9 mouse cellular contexts compared by ENCODE assay signal in genomic region chr8:111912860-111913432, GRCm38 (mm10). TPM values are rescaled to one million over a fixed set of nuclear protein-coding genes. Genes with fewer than 3 reads are reported as not detected.
A peak's percentile ranks its signal among the peaks of the same experiment; 100 is the strongest.
DNase-seq lines count a peak whose midpoint lies in the region; ATAC-seq and TF ChIP-seq lines count a peak whose summit lies in the region.
"Had no signal": no experiment of that assay in that cellular context is flagged by ENCODE, and none has a peak within 500 bp of the region (broad histone marks: within the 10 kb centered on the region; RNA-seq: fewer than 3 reads in every experiment).

No protein-coding gene starts in this region.

- H3K4me1 ChIP-seq in kidney, embryonic 14.5 days (ENCODE audit: control insufficient read depth, insufficient read depth, low read length): 0 out of 2 replicates have a peak, but pooled peaks cover 3% of the 10 kb centered on the region
- peaks cover 3 to 7% of the 10 kb centered on the region in 2 experiments; a peak in 2 of 4 replicates for H3K4me1 ChIP-seq in ES-E14 (ENCODE audit: control insufficient read depth in 2 of 2, insufficient read depth in 2 of 2, low read length in 2 of 2, poor library complexity in 1 of 2)
- H3K4me1 ChIP-seq in embryonic facial prominence, embryonic 12.5 days: peaks cover 17% of the 10 kb centered on the region; the same call in 1 of the 2 replicates
- H3K4me1 ChIP-seq in intestine, postnatal 0 days (replicated peaks; ENCODE audit: control insufficient read depth, insufficient read depth, low read length): no peaks in the 10 kb centered on the region

- DNase-seq in kidney, postnatal 10 days: no peak
- DNase-seq in ES-E14 (ENCODE audit: low read depth, low spot score): no peak
- DNase-seq in testis, postnatal 10 days (ENCODE audit: low spot score): peak; percentile 53
- DNase-seq in adipocyte (ENCODE audit: low spot score): no peak
- no peak for DNase-seq in ovary, postnatal 14 days (ENCODE audit: low spot score)

- peak; percentile 27; the same call in 1 of the 2 replicates for TF ChIP-seq CTCF in intestine, postnatal 0 days (IDR thresholded peaks at IDR 0.05; ENCODE audit: low read depth)

- H3K9me3 ChIP-seq in kidney, embryonic 14.5 days (ENCODE audit: control insufficient read depth, low read length): no peaks in the 10 kb centered on the region
- no peaks in the 10 kb centered on the region for H3K9me3 ChIP-seq in ES-E14 (ENCODE audit: control insufficient read depth, insufficient read depth, low read depth, low read length)
- no peaks in the 10 kb centered on the region for H3K9me3 ChIP-seq in embryonic facial prominence, embryonic 12.5 days
- H3K9me3 ChIP-seq in intestine, postnatal 0 days (ENCODE audit: control insufficient read depth): no peaks in the 10 kb centered on the region

- peaks cover 18% of the 10 kb centered on the region; the same call in 1 of the 2 replicates for H3K27me3 ChIP-seq in kidney, embryonic 14.5 days (ENCODE audit: control insufficient read depth, insufficient read depth, low read length)
- H3K27me3 ChIP-seq in embryonic facial prominence, embryonic 12.5 days: peaks cover 17% of the 10 kb centered on the region
- H3K27me3 ChIP-seq in intestine, postnatal 0 days (replicated peaks; ENCODE audit: control insufficient read depth, insufficient read depth, low read length): peaks cover 17% of the 10 kb centered on the region

- no peak overlapping the region for H3K27ac ChIP-seq in kidney, embryonic 14.5 days (ENCODE audit: low read depth, low read length)
- H3K27ac ChIP-seq in ES-E14 (ENCODE audit: insufficient read depth, low read depth, low read length, poor library complexity, severe bottlenecking): no peak overlapping the region
- no peak overlapping the region for H3K27ac ChIP-seq in embryonic facial prominence, embryonic 12.5 days
- no peak overlapping the region for H3K27ac ChIP-seq in intestine, postnatal 0 days (ENCODE audit: low read depth, low read length)

- H3K9ac ChIP-seq in kidney, embryonic 14.5 days (ENCODE audit: low read depth, low read length): no peak overlapping the region
- peak overlapping the region; percentile 14; the same call in 1 of the 2 replicates for H3K9ac ChIP-seq in ES-E14 (ENCODE audit: insufficient read depth, low read depth, low read length, poor library complexity, severe bottlenecking)
- H3K9ac ChIP-seq in embryonic facial prominence, embryonic 12.5 days: no peak overlapping the region
- H3K9ac ChIP-seq in intestine, postnatal 0 days (ENCODE audit: low read depth, low read length): no peak overlapping the region

- 55% methylated on average over 12 of the region's 12 CpGs for WGBS in kidney, embryonic 14.5 days
- WGBS in embryonic facial prominence, embryonic 12.5 days: 18% methylated on average over 12 of the region's 12 CpGs
- WGBS in intestine, postnatal 0 days: 77% methylated on average over 12 of the region's 12 CpGs

- H3K4me2 ChIP-seq in kidney, embryonic 14.5 days (replicated peaks; ENCODE audit: low read depth, low read length): no peak overlapping the region
- 0 out of 2 replicates have a peak overlapping the region, but pooled peaks have one; percentile 12 for H3K4me2 ChIP-seq in embryonic facial prominence, embryonic 12.5 days (replicated peaks)
- H3K4me2 ChIP-seq in intestine, postnatal 0 days (replicated peaks; ENCODE audit: low read depth): no peak overlapping the region

- H3K4me3 ChIP-seq in kidney, embryonic 14.5 days (ENCODE audit: low read length): no peak overlapping the region
- 0 out of 4 replicates have a peak overlapping the region, but pooled peaks of 1 of the 2 experiments have one; percentile 20 for H3K4me3 ChIP-seq in ES-E14 (ENCODE audit: insufficient read depth in 1 of 2, low read depth in 1 of 2, low read length in 2 of 2, poor library complexity in 1 of 2, severe bottlenecking in 1 of 2)
- H3K4me3 ChIP-seq in embryonic facial prominence, embryonic 12.5 days: no peak overlapping the region
- no peak overlapping the region for H3K4me3 ChIP-seq in intestine, postnatal 0 days (ENCODE audit: low read depth, low read length)

- ATAC-seq in kidney, embryonic 14.5 days (ENCODE audit: low FRiP score, low TSS enrichment): peak; percentile 30; the same call in 1 of the 2 replicates
- ATAC-seq in embryonic facial prominence, embryonic 12.5 days (ENCODE audit: insufficient number of reproducible peaks, insufficient read depth, low FRiP score, low TSS enrichment): peak; percentile 75
- no peak for ATAC-seq in intestine, postnatal 0 days

- in situ Hi-C loops in ES-E14 (cut with MboI; ENCODE audit: low sequenced_read_pairs in 2 of 2, unreplicated experiment in 2 of 2): no loop called here

- no peaks in the 10 kb centered on the region for H3K36me3 ChIP-seq in kidney, embryonic 14.5 days (ENCODE audit: control insufficient read depth, insufficient read depth, low read length)
- peaks cover 3% of the 10 kb centered on the region; the same call in 1 of the 2 replicates for H3K36me3 ChIP-seq in ES-E14 (ENCODE audit: control insufficient read depth, insufficient read depth, low read length, poor library complexity, severe bottlenecking)
- 0 out of 2 replicates have a peak, but pooled peaks cover under 1% of the 10 kb centered on the region for H3K36me3 ChIP-seq in embryonic facial prominence, embryonic 12.5 days
- H3K36me3 ChIP-seq in intestine, postnatal 0 days (ENCODE audit: control insufficient read depth, insufficient read depth): no peaks in the 10 kb centered on the region

TF ChIP-seq in ES-E14, 5 proteins besides CTCF, POLR2A, EP300 and RAD21:
- TF ChIP-seq MAFK (IDR thresholded peaks at IDR 0.05; ENCODE audit: insufficient read depth, low read depth, low read length) (no peak), HCFC1 (IDR thresholded peaks at IDR 0.05; ENCODE audit: borderline replicate concordance, insufficient read depth, low read length) (no peak), CHD2 (IDR thresholded peaks at IDR 0.05; ENCODE audit: low read depth, low read length) (no peak), ZC3H11A (IDR thresholded peaks at IDR 0.05; ENCODE audit: borderline replicate concordance, low read depth, low read length) (no peak), ZNF384 (IDR thresholded peaks at IDR 0.05; ENCODE audit: low read depth, low read length) (no peak)

RNA-seq across cellular contexts. Expression of gene Chst5, which starts 2.7 kb away (rescaled TPM):
- polyA plus RNA-seq in kidney, embryonic 14.5 days (2014; fragmentation: Nextera tagmentation; extraction: Ambion mirVana): 0.97 and 1.1 TPM in 2 replicates
- total RNA-seq in ES-E14 (2012; rRNA removed): 4.0 and 4.4 TPM in 2 replicates
- 2.9 and 4.1 TPM in 2 replicates for polyA plus RNA-seq in embryonic facial prominence, embryonic 12.5 days (2016; fragmentation: Nextera tagmentation; extraction: Ambion mirVana)
- polyA plus RNA-seq in intestine, postnatal 0 days (2015; fragmentation: Nextera tagmentation; extraction: Ambion mirVana): 0.44 and 0.54 TPM in 2 replicates
- total RNA-seq: liver, adult 2 months had no signal
- polyA plus RNA-seq: liver, adult 2 months had no signal

RNA-seq across cellular contexts. Expression of gene Tmem231, which starts 20.7 kb away (rescaled TPM):
- polyA plus RNA-seq in kidney, embryonic 14.5 days (2014; fragmentation: Nextera tagmentation; extraction: Ambion mirVana): 11.6 and 18.7 TPM in 2 replicates
- total RNA-seq in ES-E14 (2012; rRNA removed): 30.3 and 38.5 TPM in 2 replicates
- 21.1 and 22.2 TPM in 2 replicates for polyA plus RNA-seq in embryonic facial prominence, embryonic 12.5 days (2016; fragmentation: Nextera tagmentation; extraction: Ambion mirVana)
- polyA plus RNA-seq in intestine, postnatal 0 days (2015; fragmentation: Nextera tagmentation; extraction: Ambion mirVana): 1.8 and 2.2 TPM in 2 replicates

RNA-seq across cellular contexts. Expression of gene Gabarapl2, which starts 27.6 kb away (rescaled TPM):
- 170 and 205 TPM in 2 replicates for polyA plus RNA-seq in kidney, embryonic 14.5 days (2014; fragmentation: Nextera tagmentation; extraction: Ambion mirVana)
- total RNA-seq in ES-E14 (2012; rRNA removed): 112 and 255 TPM in 2 replicates
- 175 and 183 TPM in 2 replicates for polyA plus RNA-seq in embryonic facial prominence, embryonic 12.5 days (2016; fragmentation: Nextera tagmentation; extraction: Ambion mirVana)
- 298 and 308 TPM in 2 replicates for polyA plus RNA-seq in intestine, postnatal 0 days (2015; fragmentation: Nextera tagmentation; extraction: Ambion mirVana)

RNA-seq across cellular contexts. Expression of gene Tmem170, which starts 36.4 kb away (rescaled TPM):
- 10.6 and 11.7 TPM in 2 replicates for polyA plus RNA-seq in kidney, embryonic 14.5 days (2014; fragmentation: Nextera tagmentation; extraction: Ambion mirVana)
- 12.1 and 14.3 TPM in 2 replicates for total RNA-seq in ES-E14 (2012; rRNA removed)
- 8.8 and 8.9 TPM in 2 replicates for polyA plus RNA-seq in embryonic facial prominence, embryonic 12.5 days (2016; fragmentation: Nextera tagmentation; extraction: Ambion mirVana)
- polyA plus RNA-seq in intestine, postnatal 0 days (2015; fragmentation: Nextera tagmentation; extraction: Ambion mirVana): 24.1 and 25.4 TPM in 2 replicates

RNA-seq across cellular contexts. Expression of gene Cfdp1, which starts 58.9 kb away (rescaled TPM):
- polyA plus RNA-seq in kidney, embryonic 14.5 days (2014; fragmentation: Nextera tagmentation; extraction: Ambion mirVana): 221 and 289 TPM in 2 replicates
- 113 and 190 TPM in 2 replicates for total RNA-seq in ES-E14 (2012; rRNA removed)
- polyA plus RNA-seq in embryonic facial prominence, embryonic 12.5 days (2016; fragmentation: Nextera tagmentation; extraction: Ambion mirVana): 235 and 250 TPM in 2 replicates
- 87.2 and 89.5 TPM in 2 replicates for polyA plus RNA-seq in intestine, postnatal 0 days (2015; fragmentation: Nextera tagmentation; extraction: Ambion mirVana)
